Mouse (Mus musculus) liver (tissue): ENCODE results near the gene Pde3a.
A peak's percentile ranks its signal among the peaks of the same experiment; 100 is the strongest.

Experiments used
- DNase-seq: peaks from one replicate; pipeline ENCODE4 v3.0.0-alpha.2; 2020; ENCODE audit warnings: mixed read lengths

Pde3a gene

GRCm38 (mm10) chr6:141331464-141331863, 82.4 kb downstream of the Pde3a start:
- no peak for DNase-seq

- no peak for DNase-seq
Measured at GRCm38 (mm10) chr6:141332613-141333165, 83.6 kb downstream of the Pde3a start.

GRCm38 (mm10) chr6:141333245-141333644, 84.2 kb downstream of the Pde3a start:
- DNase-seq = peak; percentile 7

GRCm38 (mm10) chr6:141335878-141336277, 86.8 kb downstream of the Pde3a start:
- DNase-seq = no peak

DNA sequence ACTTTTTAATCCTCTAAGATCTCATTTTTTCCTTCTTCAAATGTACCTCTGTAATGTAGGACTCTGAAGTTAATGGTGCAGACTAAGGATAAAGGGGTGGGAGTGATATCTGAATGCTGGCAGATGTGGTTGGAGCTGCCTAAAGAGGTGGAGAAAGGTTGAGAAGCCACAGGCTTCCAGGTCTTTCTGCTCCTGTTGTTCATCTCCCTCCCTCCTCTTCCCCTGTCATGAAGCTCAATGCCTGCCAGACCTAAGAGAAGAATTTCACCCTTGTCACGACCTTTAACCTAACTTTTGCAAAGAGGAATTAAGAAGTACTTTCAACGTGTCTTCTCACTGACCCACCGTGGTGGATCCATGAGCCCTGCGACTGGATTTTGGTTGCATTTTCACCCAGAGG, 87.4 kb downstream of the Pde3a start:
- no peak for DNase-seq

DNA sequence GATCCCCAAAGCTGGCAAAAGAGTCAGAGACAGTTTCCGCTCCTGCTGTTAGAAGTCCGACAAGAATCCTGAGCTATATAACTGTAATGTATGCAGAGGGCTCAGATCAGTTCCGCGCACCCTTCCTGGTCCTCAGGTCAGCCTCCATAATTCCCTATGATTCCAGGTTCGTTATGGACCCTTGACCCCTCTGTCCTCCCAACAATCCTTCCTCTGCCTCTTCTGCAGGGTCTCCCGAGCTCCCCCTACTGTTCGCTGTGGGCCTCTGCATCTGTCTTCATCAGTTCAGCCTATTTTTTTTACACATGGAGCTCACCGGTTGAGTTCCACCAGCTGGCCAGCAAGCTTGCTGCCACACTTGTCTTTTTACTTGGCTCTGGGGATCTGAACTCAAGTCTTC, 88.6 kb downstream of the Pde3a start:
- peak; percentile 22 for DNase-seq

DNA sequence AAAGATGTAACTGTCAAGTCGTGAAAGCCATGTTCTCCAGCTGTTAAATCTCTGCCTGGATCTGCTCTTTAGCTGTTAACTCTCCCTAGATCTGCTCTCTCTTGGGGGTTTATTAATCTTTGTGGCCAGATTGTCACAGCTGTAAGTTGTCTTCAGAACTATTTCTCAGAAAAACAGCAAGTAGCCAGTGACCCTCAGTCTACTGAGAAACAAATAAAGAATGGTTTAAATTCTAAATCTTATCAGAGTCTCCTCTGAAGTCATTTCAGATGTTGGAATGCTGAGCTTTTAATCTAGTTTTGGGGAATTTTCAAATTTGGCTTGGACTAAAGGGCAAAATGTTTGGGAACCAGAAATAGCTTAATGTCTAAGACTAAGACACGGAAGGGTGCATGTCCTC, 92.3 kb downstream of the Pde3a start:
- DNase-seq = no peak

GRCm38 (mm10) chr6:141347870-141348269, 98.8 kb downstream of the Pde3a start:
- DNase-seq = no peak

- DNase-seq = no peak
Measured at GRCm38 (mm10) chr6:141348542-141348941, 99.5 kb downstream of the Pde3a start.

GRCm38 (mm10) chr6:141350261-141350660, 101.2 kb downstream of the Pde3a start:
- no peak for DNase-seq

GRCm38 (mm10) chr6:141352277-141352676, 103.2 kb downstream of the Pde3a start:
- no peak for DNase-seq

- no peak for DNase-seq
Measured at GRCm38 (mm10) chr6:141363664-141364063, 114.6 kb downstream of the Pde3a start.

DNA sequence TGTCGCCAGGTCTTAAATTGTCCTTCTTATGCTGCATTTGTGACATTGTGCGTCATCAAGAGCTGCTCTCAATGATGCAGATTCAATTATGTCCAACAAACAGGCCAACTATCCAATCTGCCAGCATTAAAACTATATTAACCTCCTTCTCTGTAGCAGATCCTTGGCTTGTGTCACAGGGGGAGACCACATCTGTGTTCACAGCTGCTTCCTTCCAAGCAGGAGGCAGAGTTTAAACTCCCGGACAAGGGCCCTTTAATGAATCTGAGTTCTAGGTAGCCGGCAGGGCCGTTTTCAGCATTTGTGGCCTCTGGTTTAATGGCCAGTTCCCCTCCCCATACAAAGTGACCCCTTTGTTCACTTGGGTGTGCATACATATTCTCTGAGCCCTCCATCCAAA, 118.0 kb downstream of the Pde3a start:
- no peak for DNase-seq

DNA sequence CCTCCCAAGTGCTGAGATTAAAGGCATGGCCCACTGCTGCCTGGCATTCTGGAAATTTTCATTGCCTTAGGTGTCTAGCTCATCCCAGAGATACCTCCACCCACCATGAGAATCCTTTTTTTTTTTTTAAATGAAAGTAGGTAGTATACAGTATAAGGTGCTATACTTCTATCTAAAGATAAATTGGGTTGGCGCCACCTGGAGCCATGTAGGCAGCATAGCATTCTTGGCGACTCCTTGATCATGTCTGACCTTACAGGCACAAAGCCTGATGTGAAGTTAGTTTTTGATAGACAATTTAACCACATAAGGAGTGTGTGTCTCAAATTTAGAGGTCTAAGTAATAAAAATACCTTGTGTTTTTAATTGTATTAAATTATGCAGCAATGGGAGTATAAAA, 123.6 kb downstream of the Pde3a start:
- no peak for DNase-seq

DNA sequence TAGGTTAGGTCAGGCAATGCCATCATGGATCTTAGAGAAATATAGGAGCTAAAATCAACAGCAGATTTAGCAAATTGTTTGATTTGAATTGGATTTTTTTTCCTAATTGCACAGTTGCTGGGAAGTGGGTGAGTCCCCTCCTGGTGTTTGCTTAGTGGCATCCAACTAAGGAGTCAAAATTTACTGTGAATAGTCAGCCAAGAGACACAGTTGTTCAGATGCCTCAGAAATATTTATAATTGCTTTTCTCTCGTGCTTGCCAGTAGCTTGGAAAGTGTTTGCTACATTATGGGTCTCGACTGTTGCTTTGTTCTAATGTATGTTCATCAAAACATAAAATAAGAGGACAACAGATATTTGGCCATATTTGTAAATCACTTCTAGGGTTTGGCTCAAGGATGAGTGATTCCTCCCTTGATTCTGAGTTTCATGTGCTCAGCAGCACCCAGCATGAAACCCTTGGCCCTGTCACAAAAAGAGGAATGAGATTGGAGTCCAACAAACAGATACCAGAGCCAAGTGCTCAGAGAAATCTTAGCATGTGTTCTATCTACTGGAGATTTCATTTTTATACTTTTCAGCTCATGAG, 125.5 kb downstream of the Pde3a start:
- DNase-seq = no peak

- no peak for DNase-seq
Measured at GRCm38 (mm10) chr6:141375155-141375554, 126.1 kb downstream of the Pde3a start.

DNA sequence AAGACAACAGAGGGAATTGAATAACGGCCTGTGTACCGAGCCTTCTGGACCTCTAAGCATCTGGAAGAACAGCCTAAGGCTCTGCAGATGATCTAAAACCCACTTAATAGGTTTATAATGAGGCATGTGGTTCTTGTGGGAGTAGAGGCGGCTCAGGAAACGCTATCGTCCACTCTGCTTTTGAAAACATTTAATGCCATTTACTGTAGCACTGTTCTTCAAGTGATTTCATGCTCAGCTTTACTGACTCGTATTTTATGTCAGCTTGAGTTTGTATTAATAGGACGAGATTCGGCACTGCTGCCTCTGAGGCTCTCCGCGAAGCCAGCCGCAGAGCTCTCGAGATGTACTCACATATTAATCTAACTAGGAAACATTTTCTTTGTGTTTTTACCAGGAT, 131.9 kb downstream of the Pde3a start:
- peak; percentile 5 for DNase-seq

- DNase-seq = peak; percentile 7
Measured at GRCm38 (mm10) chr6:141381473-141381872, 132.4 kb downstream of the Pde3a start.

DNA sequence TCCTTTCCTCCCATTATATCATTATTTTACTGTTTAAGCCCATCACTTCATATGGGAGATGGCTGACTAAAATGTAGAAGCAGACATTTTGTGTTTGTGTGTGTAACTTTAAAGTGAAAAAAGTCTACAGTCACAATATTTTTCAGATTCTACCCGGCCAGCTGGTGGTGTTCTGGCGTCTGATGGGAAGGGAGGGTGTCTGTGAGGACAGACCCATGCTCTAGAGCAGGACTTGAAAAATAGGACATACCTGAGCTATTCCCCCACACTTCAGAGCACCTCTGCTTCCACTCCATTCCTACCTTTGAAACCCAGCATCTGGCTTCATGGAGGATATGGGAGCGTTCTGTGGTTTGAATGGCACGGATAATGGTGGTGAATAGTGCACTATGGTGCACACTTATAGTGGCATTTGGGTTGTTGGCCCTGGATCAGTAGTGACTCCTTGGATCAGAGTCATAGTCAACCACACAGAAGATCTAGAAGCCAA, 132.9 kb downstream of the Pde3a start:
- no peak for DNase-seq

DNA sequence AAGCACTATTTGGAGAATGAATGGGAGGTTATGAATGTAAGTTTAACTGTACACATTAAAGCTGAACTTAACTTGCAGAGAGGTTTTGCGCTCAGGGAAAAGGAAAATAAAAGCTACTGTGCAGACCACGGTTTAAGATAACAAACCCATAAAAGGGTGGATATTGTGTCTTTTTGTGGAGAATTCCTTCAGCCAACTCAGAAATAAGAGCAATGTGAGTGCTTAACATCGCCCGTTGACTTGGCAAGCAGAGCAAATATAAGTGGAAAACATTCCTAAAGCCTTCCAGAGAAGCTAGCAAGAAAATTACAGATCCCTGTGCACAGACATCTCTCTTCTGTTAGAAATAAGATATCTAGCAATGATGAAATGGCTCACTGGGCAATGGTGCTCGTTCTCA, 139.0 kb downstream of the Pde3a start:
- DNase-seq = no peak

GRCm38 (mm10) chr6:141395926-141396325, 146.9 kb downstream of the Pde3a start:
- no peak for DNase-seq

- no peak for DNase-seq
Measured at GRCm38 (mm10) chr6:141399411-141399810, 150.3 kb downstream of the Pde3a start.

DNA sequence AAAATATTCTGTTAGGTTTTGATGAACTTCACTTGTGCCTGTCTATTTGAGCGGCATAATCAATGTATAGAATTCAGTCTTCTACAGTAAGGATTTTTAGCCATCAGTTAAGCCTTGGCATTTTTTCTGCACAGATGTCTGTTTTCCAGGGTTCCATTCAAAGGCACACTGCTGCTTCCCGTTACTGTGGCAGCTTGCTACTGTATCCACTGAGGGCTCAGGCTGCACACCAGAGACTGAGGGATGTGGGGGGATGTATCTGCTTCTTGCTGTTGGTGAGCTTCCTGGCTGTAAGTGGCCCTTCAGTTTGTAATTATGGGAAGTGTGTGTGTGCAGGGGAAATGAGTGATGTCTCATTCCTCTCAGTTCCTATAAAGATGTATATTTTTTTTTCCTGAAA, 154.9 kb downstream of the Pde3a start:
- DNase-seq = no peak

DNA sequence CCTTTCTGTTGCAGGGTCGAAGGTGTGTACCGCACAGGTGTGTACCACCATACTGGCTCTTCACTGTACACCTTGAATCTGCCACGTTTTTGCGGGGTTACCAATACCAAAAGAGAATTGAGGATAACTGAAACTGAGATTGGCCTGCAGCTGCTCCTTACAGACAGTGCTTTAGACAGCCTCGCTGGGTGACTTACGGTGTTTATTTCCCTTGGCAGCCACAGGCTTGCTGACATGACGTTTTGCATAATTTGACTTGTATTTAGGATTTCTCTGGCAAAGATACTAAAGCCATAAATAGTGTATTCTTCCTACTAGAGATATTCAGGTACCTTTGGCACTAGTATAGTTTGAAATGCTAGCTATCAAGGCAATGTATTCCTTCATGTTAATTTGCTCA, 155.6 kb downstream of the Pde3a start:
- DNase-seq = no peak

DNA sequence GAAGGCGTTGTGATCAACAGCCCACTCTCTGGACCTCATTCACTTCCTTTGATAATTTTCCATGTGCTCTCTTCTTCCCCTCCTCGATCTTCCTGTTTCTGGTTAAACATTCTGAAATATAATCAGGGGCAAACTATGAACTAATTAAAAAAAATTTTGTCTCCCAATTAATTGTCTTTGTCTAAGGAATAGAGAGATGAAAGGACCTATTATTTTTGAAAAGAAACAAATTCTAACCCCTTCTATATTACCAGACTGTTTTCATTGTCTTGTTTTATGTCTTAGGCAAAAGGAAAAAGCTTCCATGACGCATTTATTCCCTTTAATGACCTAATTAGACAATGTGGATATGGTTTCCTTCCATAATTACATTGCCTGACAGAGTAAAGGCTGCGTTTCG, 156.4 kb downstream of the Pde3a start:
- DNase-seq = no peak
